Mouse (Mus musculus): ENCODE results near the gene Fam160a1.

DNA sequence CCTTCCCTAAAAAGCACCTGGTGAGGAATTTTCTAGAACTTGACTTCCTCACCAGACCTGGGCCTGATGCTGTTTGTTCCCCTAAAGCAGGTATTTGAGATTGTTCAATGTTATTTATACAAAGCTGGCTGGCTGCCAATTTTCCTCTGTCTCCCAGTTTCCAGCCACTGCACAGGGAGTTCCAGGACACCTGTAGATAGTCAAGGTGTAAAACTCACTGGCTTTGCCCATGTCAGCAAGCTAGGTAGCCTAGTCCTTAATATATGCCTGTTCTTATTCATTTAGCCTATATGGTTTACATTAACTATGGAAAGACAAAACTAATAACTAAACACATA is 25.8 kb upstream of the Fam160a1 start:
- TF ChIP-seq CTCF (IDR thresholded peaks at IDR 0.05; ENCODE audit: low read depth) (no peak), EP300 (optimal IDR thresholded peaks at IDR 0.05) (no peak)
